Mouse (Mus musculus) right cerebral cortex, postnatal 25 days (tissue): ENCODE measurements at regions not wholly inside any gene's neighbourhood (a gene's known extent, or its start where the extent isn't known, plus 50 kb on each side); places are given as distances from the start of the nearest gene placed in this dataset.

Source experiments
- DNase-seq: peaks from one replicate; pipeline ENCODE4 v3.0.0; 2022

GRCm38 (mm10) chr2:12833579-12833978 lies 90.3 kb upstream of the Pter start:
- DNase-seq = no peak

DNA sequence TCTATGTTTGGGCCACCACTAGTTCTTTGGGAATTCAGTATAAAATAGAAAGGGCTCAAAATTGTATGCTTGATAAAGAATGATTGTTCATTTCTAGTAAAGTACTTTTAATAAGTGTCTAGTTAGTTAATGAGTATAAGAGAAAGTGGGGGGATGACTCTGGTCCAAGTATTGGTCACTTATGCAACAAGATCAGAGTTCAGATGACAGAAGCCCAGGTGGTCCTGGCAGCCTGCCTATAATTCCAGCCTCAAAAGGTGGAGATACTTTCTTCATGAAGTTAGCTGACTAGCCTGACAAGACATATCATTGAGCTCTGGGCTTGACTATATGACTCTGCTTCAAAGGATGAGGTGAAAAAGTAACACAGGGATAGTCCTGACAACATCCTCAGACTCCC lies 57.3 kb upstream of the Pter start:
- no peak for DNase-seq

- no peak for DNase-seq
These were observed 55.1 kb upstream of the Pter start for GRCm38 (mm10) chr2:12868772-12869171.
